Mouse (Mus musculus): ENCODE results near the gene Gen1.
A peak's percentile ranks its signal among the peaks of the same experiment; 100 is the strongest.

- no peak for TF ChIP-seq POLR2A (IDR thresholded peaks at IDR 0.05; ENCODE audit: control insufficient read depth, low read depth, low read length)
- TF ChIP-seq CTCF (IDR thresholded peaks at IDR 0.05; ENCODE audit: control insufficient read depth, insufficient read depth, insufficient replicate concordance, low read depth, low read length) = peak; percentile 89
Observed at GRCm38 (mm10) chr12:11196142-11196597, 69.4 kb downstream of the Gen1 start.
